Mouse (Mus musculus) testis, adult 2 months (tissue): ENCODE measurements around the gene Sorcs2. TPM values are rescaled to one million over a fixed set of nuclear protein-coding genes. Genes with fewer than 3 reads are reported as not detected.

Source experiments
- H3K27ac ChIP-seq: fragments of 200-500 bp; 2 replicates; pipeline ENCODE4 v1.5.1; 2012; ENCODE audit warnings: low read depth, low read length; ENCODE audit not compliant: control insufficient read depth, insufficient read depth
- H3K27me3 ChIP-seq: fragments of 200-500 bp; 2 replicates; pipeline ENCODE4 v1.6.1; 2012; ENCODE audit warnings: mild to moderate bottlenecking, low read length, moderate library complexity; ENCODE audit not compliant: control insufficient read depth, insufficient read depth
- H3K36me3 ChIP-seq: fragments of 200-500 bp; 2 replicates; pipeline ENCODE4 v1.6.1; 2012; ENCODE audit warnings: mild to moderate bottlenecking, low read length; ENCODE audit not compliant: control insufficient read depth, insufficient read depth
- H3K4me1 ChIP-seq: fragments of 200-500 bp; 2 replicates; pipeline ENCODE4 v1.6.1; 2012; ENCODE audit warnings: low read length; ENCODE audit not compliant: control insufficient read depth, insufficient read depth
- H3K4me3 ChIP-seq: fragments of 200-500 bp; 2 replicates; pipeline ENCODE4 v1.5.1; 2012; ENCODE audit warnings: low read depth, mild to moderate bottlenecking, low read length, moderate library complexity, mixed read lengths; ENCODE audit not compliant: control insufficient read depth
- CTCF ChIP-seq: fragments of 200-500 bp; IDR thresholded peaks from 2 replicates; pipeline ENCODE4 v1.5.1; 2012; ENCODE audit warnings: low read depth, mild to moderate bottlenecking, inconsistent platforms, low read length, moderate library complexity; ENCODE audit not compliant: control insufficient read depth, insufficient read depth, insufficient replicate concordance
- POLR2A ChIP-seq: fragments of 200-500 bp; IDR thresholded peaks from 2 replicates; pipeline ENCODE4 v1.6.1; 2012; ENCODE audit warnings: low read depth, mild to moderate bottlenecking, inconsistent platforms, low read length, moderate library complexity; ENCODE audit not compliant: control insufficient read depth
- polyA plus RNA-seq: library from polyadenylated mRNA; depleted of rRNA; stranded (reverse); fragments of >200 nt; gene quantifications from 2 replicates; pipeline ENCODE4 v1.2.3, GENCODE M21; 2012

Gene Sorcs2
- polyA plus RNA-seq, 1 experiment = 13.8 TPM

DNA sequence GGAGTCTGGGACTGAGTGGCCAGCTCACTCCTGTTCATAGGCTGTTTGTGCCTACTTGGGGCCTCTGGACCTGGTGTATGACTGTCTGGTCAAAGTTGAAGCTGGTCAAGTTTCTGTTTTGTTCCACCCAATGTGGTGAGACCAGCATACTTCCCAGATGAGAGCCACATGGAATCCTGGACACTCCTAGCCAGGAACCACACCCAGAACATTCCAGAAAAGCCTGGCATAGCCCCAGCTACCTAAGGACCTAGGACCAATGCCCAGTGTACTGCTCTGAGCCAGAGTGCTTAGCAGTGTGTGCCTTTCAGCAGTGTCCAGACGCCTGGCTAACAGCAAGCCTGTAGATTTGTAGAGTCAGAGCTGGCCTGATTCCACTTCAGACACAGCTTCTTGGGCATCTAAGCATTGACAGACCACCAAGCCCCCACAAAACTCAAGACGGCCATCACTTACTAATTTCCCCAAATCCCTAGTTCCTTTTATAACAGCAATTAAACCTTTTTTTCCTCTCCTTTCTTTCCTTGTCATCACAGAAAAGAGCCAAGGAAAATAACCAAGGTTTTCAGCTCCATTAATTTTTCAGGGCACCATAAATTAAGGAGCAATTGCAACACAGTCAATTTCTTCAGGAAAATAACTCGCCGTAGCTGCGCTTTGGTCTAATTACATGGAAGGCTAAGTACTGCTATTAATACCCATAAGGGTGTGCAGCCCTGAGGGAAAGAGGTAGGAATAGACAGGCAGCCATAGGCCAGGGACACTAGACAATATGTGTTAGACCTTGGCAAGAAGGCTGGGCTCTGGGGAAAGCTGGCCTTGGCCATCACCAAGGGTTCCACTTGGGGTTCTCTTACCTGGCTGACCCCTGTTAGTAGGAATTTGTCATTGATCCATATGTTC, 322.5 kb downstream of the Sorcs2 start:
- Histone ChIP-seq H3K4me3 (no peak overlapping the region), H3K36me3 (no peaks in the 10 kb centered on the region), H3K27ac (no peak overlapping the region), H3K27me3 (no peaks in the 10 kb centered on the region), H3K4me1 (no peaks in the 10 kb centered on the region)
- TF ChIP-seq POLR2A (no peak), CTCF (no peak)

DNA sequence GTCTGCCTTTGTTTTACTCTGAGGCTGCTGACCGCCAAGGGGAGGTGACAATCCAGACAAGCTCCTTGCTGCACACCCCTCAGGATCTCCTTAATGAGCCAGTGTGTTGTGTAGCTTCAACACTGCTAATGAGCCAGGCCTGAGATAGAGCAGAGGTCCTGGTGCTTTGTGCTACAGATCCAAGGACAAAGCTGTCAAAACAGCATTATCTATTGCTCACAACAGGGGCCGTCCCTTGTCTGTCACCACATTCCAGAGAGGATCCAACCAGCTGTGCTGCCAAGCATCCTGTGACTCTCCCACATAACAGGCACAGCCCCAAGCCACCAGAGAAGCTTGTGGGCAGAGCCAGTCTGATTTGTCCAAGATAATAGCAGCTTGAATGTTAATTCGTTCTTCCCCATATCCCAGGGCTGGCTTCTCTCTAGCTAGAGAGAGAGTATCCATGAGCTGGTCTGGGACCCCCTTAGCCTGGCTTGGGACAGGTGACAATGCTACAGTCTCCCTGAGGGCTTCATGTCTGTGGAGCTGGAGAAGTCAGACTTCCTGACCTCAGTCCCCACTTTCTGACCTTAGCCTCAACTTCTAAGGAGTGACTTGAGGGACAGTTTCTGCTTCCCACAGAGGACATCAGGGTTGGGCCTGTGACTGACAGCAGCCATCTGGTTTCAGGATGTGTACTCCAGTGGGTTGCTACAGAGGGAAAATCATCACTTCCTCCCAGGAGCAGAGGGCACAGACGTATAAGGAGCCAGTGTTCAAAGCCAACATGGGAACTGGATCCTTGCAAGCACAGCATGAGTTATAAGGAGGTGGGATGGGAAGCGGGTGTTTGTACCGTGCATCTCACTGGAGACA, 328.2 kb downstream of the Sorcs2 start:
- no peak overlapping the region for H3K4me3 ChIP-seq
- H3K4me1 ChIP-seq = peaks cover 4% of the 10 kb centered on the region
- no peak for TF ChIP-seq CTCF
- TF ChIP-seq POLR2A = no peak
- H3K27ac ChIP-seq = no peak overlapping the region
- no peaks in the 10 kb centered on the region for H3K27me3 ChIP-seq
- no peaks in the 10 kb centered on the region for H3K36me3 ChIP-seq

DNA sequence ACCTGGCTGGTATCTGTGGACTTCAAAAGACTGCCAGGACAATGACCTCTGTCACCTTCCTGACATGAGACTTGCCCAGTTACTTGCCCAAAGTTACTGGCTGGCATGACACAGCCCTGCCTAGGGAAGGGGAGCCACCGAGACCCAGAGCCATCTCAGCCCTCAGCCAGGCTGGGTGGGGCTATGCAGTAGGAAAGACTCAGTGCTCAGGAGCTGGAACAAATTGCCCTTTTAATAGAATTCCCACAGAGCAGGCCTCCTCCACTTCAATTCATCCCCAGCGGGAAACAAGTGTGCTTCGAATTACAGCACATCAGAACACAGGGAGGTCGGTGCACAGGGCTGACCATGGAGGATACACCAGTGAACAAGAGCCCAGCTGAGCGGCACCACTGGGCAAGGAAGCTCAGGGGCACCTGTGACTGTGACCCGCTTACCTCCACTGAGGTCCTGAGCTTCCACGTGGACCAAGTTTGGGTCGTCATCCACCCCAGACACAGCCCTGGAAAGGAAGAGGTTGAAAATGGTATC, 330.2 kb downstream of the Sorcs2 start:
- Histone ChIP-seq H3K27ac (no peak overlapping the region), H3K36me3 (no peaks in the 10 kb centered on the region), H3K4me1 (peaks cover 10% of the 10 kb centered on the region), H3K27me3 (no peaks in the 10 kb centered on the region), H3K4me3 (no peak overlapping the region)
- no peak for TF ChIP-seq POLR2A

DNA sequence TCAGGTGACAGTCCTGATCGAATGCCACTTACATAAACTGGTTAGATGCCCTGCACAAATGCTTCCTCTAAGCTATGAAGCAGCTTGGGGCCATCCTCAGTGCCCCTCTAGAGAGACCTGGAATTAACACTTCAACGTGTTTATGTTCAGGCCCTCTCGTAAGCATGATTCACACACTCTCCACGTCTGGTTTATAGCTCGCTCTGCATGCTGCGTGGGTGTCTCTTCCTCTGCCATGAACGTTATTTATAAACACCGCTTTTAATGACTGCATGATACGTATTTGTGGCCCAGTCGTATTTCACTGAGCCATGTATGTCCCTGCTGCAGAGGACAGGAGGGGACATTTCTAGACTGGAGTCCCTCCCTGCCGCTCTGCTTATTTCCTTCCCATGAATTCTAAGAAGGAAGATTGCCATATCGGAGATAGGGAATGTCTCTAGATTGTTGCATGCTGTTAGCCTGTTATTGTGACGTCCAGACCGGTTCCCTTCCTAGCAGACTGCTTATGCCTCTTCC, 340.1 kb downstream of the Sorcs2 start:
- no peaks in the 10 kb centered on the region for H3K4me1 ChIP-seq
- no peaks in the 10 kb centered on the region for H3K36me3 ChIP-seq
- no peak overlapping the region for H3K4me3 ChIP-seq
- H3K27ac ChIP-seq = no peak overlapping the region
- TF ChIP-seq CTCF (no peak), POLR2A (no peak)
- H3K27me3 ChIP-seq = no peaks in the 10 kb centered on the region

DNA sequence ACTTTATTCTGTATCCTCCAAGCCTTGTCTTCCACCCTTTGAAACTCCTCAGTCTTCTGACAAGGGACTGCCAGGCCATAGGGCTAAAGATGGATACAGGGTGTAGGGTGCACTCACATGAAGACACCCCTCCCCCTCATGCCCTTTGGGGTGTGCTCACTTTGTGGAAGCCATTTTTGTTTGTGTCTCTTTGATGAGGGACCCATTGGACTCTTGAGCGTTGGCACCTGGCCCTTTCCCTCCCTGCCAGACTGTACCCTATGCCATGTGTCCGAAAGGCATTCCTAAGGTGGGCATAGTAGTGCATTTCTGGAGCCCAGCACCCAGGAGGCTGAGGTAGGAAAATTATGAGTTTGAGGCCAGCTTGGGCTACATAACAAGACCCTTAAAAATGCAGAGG, 341.0 kb downstream of the Sorcs2 start:
- no peak for TF ChIP-seq CTCF
- Histone ChIP-seq H3K27ac (no peak overlapping the region), H3K27me3 (no peaks in the 10 kb centered on the region), H3K4me1 (no peaks in the 10 kb centered on the region), H3K4me3 (no peak overlapping the region), H3K36me3 (no peaks in the 10 kb centered on the region)

DNA sequence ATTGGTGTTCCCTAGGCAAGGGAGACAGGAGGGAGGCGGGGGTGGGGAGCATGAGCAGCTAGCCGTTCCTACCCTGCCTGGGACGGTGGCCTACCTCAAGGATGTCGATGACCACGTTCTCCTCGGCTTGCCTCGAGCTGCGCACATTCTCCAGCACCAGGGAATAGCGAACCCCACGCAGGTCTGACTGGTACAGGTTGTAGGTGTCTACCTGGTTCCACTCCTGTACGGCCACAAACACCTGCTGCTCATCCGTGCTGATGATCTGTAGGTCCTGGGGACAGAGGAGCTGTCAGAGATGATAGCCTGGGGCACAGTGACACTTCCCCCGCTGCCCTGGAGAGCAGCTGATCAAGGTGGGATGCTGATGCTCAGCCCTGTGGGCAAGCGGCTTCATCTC, 342.1 kb downstream of the Sorcs2 start:
- Histone ChIP-seq H3K27ac (no peak overlapping the region), H3K36me3 (no peaks in the 10 kb centered on the region), H3K4me3 (no peak overlapping the region), H3K27me3 (no peaks in the 10 kb centered on the region), H3K4me1 (no peaks in the 10 kb centered on the region)
- no peak for TF ChIP-seq CTCF

DNA sequence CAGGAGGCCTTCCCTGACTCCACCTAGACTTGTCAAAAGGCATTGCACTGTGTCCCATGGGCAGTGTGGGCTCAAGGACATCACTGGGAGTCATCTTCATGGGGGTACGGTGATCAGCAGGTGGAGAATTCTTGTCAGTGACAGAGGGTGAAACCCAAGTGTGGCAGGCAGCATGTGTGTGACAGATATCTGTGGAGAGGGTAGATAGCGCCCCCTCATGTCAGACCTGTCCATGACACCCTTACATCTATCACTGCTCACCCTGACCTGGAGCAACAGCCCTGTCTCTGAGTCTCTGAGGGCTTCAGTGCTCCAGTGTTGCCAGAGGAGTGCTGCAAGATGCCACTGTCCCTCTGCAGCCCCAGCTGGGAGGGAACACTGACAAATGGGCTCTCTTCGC, 343.4 kb downstream of the Sorcs2 start:
- Histone ChIP-seq H3K27ac (no peak overlapping the region), H3K4me3 (no peak overlapping the region), H3K4me1 (no peaks in the 10 kb centered on the region), H3K36me3 (no peaks in the 10 kb centered on the region), H3K27me3 (no peaks in the 10 kb centered on the region)
- TF ChIP-seq CTCF (peak; percentile 58; the same call in 1 of the 2 replicates), POLR2A (no peak)
